Comparison of ENCODE assay signal across 8 mouse cellular contexts in the genomic region with DNA sequence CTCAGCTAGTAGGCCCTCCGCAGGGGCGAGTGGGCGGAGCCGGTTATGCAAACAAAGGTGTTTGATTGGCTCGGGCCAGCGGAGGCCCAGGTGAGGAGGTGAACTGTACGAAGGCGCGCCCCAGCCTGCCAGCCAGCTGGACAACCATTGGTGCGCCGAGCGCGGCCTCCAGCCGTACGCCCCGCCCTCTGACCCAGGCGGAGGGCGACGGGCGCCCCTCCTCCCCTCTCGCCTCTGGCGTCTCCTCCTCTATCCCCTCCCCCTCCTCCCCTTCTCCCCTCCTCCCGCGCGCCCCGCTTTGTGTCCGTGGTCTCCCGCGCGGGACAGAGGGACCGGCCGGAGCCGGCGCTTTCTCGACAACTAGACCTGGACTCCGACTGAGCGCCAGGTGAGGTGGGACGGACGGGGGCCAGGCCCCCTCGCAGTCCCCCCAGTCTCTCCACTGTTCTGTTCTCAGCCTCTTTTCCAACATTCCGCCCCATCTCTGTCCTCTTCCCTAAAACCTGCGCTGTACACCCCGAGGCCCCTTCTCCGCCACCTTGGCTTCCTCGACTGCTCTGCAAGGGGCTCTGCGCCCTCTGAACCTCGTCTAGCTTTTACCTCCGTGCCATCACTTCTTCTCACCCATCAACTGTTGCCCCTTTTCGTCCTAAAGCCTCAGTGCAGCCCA. TPM values are rescaled to one million over a fixed set of nuclear protein-coding genes. Genes with fewer than 3 reads are reported as not detected.
DNase-seq lines count a peak whose midpoint lies in the region; ATAC-seq and TF ChIP-seq lines count a peak whose summit lies in the region.

No protein-coding gene starts in this region.

- H3K4me2 ChIP-seq in heart, postnatal 0 days (ENCODE audit: low read depth, low read length): peak overlapping the region; percentile 72

- TF ChIP-seq EP300 in ES-Bruce4 (IDR thresholded peaks at IDR 0.05; ENCODE audit: insufficient read depth, low read depth, low read length): no peak
- no peak for TF ChIP-seq EP300 in heart, postnatal 0 days (IDR thresholded peaks at IDR 0.05; ENCODE audit: low read depth)

- no peak for TF ChIP-seq CTCF in ES-Bruce4 (IDR thresholded peaks at IDR 0.05; ENCODE audit: low read depth, low read length)
- TF ChIP-seq CTCF in heart, postnatal 0 days (IDR thresholded peaks at IDR 0.05; ENCODE audit: low read depth): no peak

- no peak for TF ChIP-seq POLR2A in ES-Bruce4 (IDR thresholded peaks at IDR 0.05; ENCODE audit: insufficient read depth, low read length)

- no peak overlapping the region; the same call in 1 of the 2 replicates for H3K27ac ChIP-seq in ES-Bruce4 (ENCODE audit: insufficient read depth, low read length)
- H3K27ac ChIP-seq in heart, postnatal 0 days (ENCODE audit: low read depth): peak overlapping the region; percentile 81

- DNase-seq in brain, adult 2 months (ENCODE audit: low read depth, low spot score): peak; percentile 79
- DNase-seq in heart, postnatal 0 days (ENCODE audit: low spot score): peak; percentile 44
- peak; percentile 85 to 95 for DNase-seq in kidney, postnatal 25 days
- DNase-seq in skeletal muscle tissue, adult 2 months (ENCODE audit: low read depth, low spot score): peak; percentile 27
- DNase-seq in yolk sac, embryonic 10.5 days (ENCODE audit: low spot score): peak; percentile 83

- H3K4me3 ChIP-seq in ES-Bruce4 (ENCODE audit: low read depth, low read length): peak overlapping the region; percentile 83
- H3K4me3 ChIP-seq in heart, postnatal 0 days (ENCODE audit: low read depth, low read length): peak overlapping the region; percentile 61

- H3K36me3 ChIP-seq in ES-Bruce4 (ENCODE audit: control insufficient read depth, insufficient read depth, low read length, poor library complexity, severe bottlenecking): no peaks in the 10 kb centered on the region
- no peaks in the 10 kb centered on the region for H3K36me3 ChIP-seq in heart, postnatal 0 days (replicated peaks; ENCODE audit: control insufficient read depth, insufficient read depth, low read length)

- ATAC-seq in erythroblast, adult 5-6 weeks (replicated peaks; ENCODE audit: low FRiP score, poor library complexity, severe bottlenecking): peak; percentile 83; the same call in 1 of the 2 replicates
- peak; percentile 91 for ATAC-seq in heart, postnatal 0 days (ENCODE audit: insufficient read depth, low read depth)
- peak; percentile 85 for ATAC-seq in megakaryocyte-erythroid progenitor cell, adult 5-6 weeks (replicated peaks; ENCODE audit: low FRiP score, low TSS enrichment, poor library complexity, severe bottlenecking)

- H3K4me1 ChIP-seq in ES-Bruce4 (ENCODE audit: control insufficient read depth, insufficient read depth, low read length): peaks cover 3% of the 10 kb centered on the region
- no peaks in the 10 kb centered on the region for H3K4me1 ChIP-seq in heart, postnatal 0 days (ENCODE audit: control insufficient read depth, insufficient read depth)

- no peaks in the 10 kb centered on the region for H3K9me3 ChIP-seq in ES-Bruce4 (replicated peaks; ENCODE audit: control insufficient read depth, insufficient read depth, low read length, poor library complexity, severe bottlenecking)
- no peaks in the 10 kb centered on the region for H3K9me3 ChIP-seq in heart, postnatal 0 days (replicated peaks; ENCODE audit: control insufficient read depth, low read length)

- 36% methylated on average over 26 of the region's 49 CpGs for WGBS in heart, postnatal 0 days

- no peaks in the 10 kb centered on the region for H3K27me3 ChIP-seq in ES-Bruce4 (ENCODE audit: control insufficient read depth, insufficient read depth, low read length, poor library complexity, severe bottlenecking)
- H3K27me3 ChIP-seq in heart, postnatal 0 days (ENCODE audit: control insufficient read depth, insufficient read depth, low read length): no peaks in the 10 kb centered on the region

- H3K9ac ChIP-seq in ES-Bruce4 (ENCODE audit: low read depth, poor library complexity, severe bottlenecking): peak overlapping the region; percentile 64
- H3K9ac ChIP-seq in heart, postnatal 0 days (replicated peaks; ENCODE audit: low read depth, low read length): peak overlapping the region; percentile 53

RNA-seq across cellular contexts. Expression of gene Dlg3, which starts 9.6 kb away (rescaled TPM):
- polyA plus RNA-seq in ES-Bruce4 (2011; ENCODE audit: insufficient read depth, insufficient read length, low read depth, missing spikeins): 33.8 and 40.3 TPM in 2 replicates
- total RNA-seq in erythroblast, adult 5-6 weeks (2015; ENCODE audit: low replicate concordance): 0.84 TPM in 1 of 2 replicates, not detected in the other
- 0.34 and 1.4 TPM in 2 replicates for total RNA-seq in erythroblast, adult 5-6 weeks (2017; ENCODE audit: low replicate concordance)
- 13.2 and 14.6 TPM in 2 replicates for total RNA-seq in heart, postnatal 0 days (2014; rRNA removed; ENCODE audit: low replicate concordance)
- 0.51 and 0.52 TPM in 2 replicates for polyA plus RNA-seq in heart, postnatal 0 days (2015; fragmentation: Nextera tagmentation; extraction: Ambion mirVana)
- total RNA-seq in megakaryocyte-erythroid progenitor cell, adult 5-6 weeks (2014; fragmentation: Nextera tagmentation): 11.7 and 13.5 TPM in 2 replicates
- total RNA-seq in megakaryocyte-erythroid progenitor cell, adult 5-6 weeks (2017): 11.4 and 12.0 TPM in 2 replicates

RNA-seq across cellular contexts. Expression of gene Gdpd2, which starts 47.4 kb away (rescaled TPM):
- not detected in 2 replicates for polyA plus RNA-seq in ES-Bruce4 (2011; ENCODE audit: insufficient read depth, insufficient read length, low read depth, missing spikeins)
- total RNA-seq in erythroblast, adult 5-6 weeks (2015; ENCODE audit: low replicate concordance): not detected in 2 replicates
- 4.2 TPM in 1 of 2 replicates, not detected in the other for total RNA-seq in erythroblast, adult 5-6 weeks (2017; ENCODE audit: low replicate concordance)
- 1.7 and 2.8 TPM in 2 replicates for total RNA-seq in heart, postnatal 0 days (2014; rRNA removed; ENCODE audit: low replicate concordance)
- polyA plus RNA-seq in heart, postnatal 0 days (2015; fragmentation: Nextera tagmentation; extraction: Ambion mirVana): 0.54 and 0.55 TPM in 2 replicates
- not detected in 2 replicates for total RNA-seq in megakaryocyte-erythroid progenitor cell, adult 5-6 weeks (2014; fragmentation: Nextera tagmentation)
- total RNA-seq in megakaryocyte-erythroid progenitor cell, adult 5-6 weeks (2017): 1.0 TPM in 1 of 2 replicates, not detected in the other

Comparison
In these comparisons a context has a peak if more than half of its experiments do, and no peak if none do; other contexts are left out.
1. DNase-seq: peak in every context shown above with its lines; median percentile 90 in kidney, postnatal 25 days; 83 in yolk sac, embryonic 10.5 days; 79 in brain, adult 2 months; 44 in heart, postnatal 0 days; 27 in skeletal muscle tissue, adult 2 months.